Mouse (Mus musculus) megakaryocyte, embryonic 14.5 days (primary cell): ENCODE measurements at regions not wholly inside any gene's neighbourhood (a gene's known extent, or its start where the extent isn't known, plus 50 kb on each side); places are given as distances from the start of the nearest gene placed in this dataset.

Experiments used
- FLI1 ChIP-seq: IDR thresholded peaks from 2 replicates; pipeline ENCODE4 v1.6.1; 2012; ENCODE audit warnings: low read length, inconsistent platforms, mixed read lengths
- GATA1 ChIP-seq: IDR thresholded peaks from 3 replicates; pipeline ENCODE4 v1.6.1; 2012; ENCODE audit warnings: mixed read lengths, low read length, inconsistent platforms, borderline replicate concordance

DNA sequence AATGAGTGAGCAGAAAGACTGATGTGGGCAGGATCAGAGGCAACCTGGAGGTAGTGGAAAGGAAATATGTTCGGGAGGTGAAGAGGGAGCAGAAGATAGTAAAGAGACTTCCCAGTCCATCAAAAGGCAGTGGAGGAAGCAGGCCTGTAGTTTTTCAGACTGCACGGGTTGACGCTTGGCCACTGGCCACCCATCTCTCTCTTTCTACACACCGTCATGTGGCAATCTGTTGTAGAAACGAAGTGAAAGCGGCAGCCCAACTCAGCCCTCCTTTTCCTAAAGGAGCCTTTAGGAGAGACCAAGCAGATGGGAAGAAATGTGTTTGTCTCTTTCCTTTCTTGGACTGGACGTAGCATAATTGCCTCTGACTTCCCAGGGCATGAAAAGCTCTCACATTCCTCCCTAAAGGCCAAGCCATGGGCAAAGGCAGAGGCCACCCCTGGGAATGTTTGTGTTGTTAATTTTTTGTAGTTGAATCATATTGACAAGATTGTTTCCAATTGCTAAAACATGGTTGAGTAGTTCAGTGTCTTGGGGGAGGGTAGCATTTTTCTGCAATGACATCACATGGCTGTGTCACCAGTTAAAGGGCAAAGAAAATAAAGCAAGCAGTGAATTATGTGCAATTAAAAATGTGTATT lies 150.7 kb upstream of the Foxa2 start:
- TF ChIP-seq GATA1, result no peak
- no peak for TF ChIP-seq FLI1
